Mouse (Mus musculus): ENCODE results near the gene Sesn1.
"Not testable (repeated sequence)": the region's sequence is repeated elsewhere in the genome, so short reads cannot be mapped to it uniquely, and the experiment has no call there.

Gene Sesn1

DNA sequence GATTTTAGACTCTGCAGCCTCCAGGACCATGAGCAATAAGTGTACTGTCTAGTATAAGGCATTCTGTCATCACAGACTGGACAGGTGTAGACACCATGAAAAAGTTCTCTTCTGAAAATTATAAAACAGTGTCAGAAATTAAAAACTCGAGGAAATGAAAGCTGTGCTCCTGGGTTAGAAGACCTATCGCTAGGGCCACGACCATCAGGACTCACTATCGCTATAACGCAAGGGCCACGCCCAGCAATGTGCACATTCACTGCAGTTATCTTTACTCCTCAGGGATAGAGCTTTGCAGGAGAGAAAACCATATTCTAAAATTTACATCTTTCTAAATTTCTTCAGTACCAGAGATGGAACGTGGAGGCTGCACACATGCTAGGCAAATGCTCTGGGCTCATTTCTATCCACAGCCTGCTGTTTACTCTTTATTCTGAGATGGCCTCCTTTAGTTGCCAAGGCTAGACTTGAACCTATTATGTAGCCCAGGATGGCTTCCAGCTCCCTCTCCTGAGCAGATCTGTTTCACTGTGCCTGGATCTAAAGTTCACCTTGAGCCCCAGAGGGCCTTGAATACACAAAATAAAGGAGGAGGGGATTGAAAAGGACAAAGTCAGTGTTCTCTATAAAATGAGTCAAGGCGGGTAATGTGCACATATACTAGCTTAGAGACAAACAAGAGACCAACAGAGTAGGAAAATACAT lies 102.7 kb downstream of the Sesn1 start:
- no peak for DNase-seq (ENCODE audit: low read depth)

GRCm38 (mm10) chr10:41926726-41927125 lies 117.0 kb downstream of the Sesn1 start:
- no peak for DNase-seq (ENCODE audit: low read depth)

GRCm38 (mm10) chr10:41930966-41931365 lies 121.2 kb downstream of the Sesn1 start:
- no peak for DNase-seq (ENCODE audit: low read depth)

- no peak for DNase-seq (ENCODE audit: low read depth)
Measured at GRCm38 (mm10) chr10:41931962-41932361, 122.2 kb downstream of the Sesn1 start.

DNA sequence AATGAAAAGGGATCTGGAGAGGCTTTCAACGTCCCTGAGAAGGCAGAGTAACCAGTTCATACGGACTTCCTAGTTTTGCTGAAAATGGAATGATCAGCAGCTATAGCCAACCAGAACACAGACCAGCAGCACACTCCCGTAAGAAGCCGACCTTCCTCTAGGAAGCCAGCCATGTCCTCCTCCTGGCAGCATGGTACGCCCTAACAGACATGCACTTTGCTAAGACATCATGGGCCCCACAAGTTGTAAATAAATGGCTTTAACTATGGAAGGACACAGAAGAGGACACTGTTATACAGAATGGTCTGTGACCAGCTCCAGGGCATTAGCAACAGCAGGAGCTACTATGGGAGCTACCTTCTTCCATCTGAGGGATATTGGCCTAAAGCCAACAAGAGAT lies 123.2 kb downstream of the Sesn1 start:
- DNase-seq (ENCODE audit: low read depth), result no peak

DNA sequence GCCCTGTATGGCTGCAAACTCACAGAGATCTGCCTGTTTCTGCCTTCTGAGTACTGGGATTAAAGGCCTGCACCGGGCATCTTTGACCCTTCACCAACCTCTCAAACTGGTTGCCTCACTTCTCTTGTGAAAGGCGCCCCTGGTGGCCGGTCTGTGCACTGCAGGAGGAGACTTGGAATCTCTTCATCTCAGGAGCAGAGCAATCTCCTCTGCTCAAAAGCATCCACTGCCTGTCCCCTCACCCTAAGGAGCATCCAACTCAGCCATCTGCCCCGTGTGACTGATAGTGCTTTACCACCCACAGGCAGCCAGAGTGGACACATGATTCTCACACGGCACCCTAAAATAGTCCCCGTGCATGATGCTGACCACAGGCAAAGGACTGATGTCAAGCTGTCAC lies 123.8 kb downstream of the Sesn1 start:
- no peak for DNase-seq (ENCODE audit: low read depth)

GRCm38 (mm10) chr10:41934633-41935475 lies 125.1 kb downstream of the Sesn1 start:
- DNase-seq (ENCODE audit: low read depth), result peak; percentile 94

DNA sequence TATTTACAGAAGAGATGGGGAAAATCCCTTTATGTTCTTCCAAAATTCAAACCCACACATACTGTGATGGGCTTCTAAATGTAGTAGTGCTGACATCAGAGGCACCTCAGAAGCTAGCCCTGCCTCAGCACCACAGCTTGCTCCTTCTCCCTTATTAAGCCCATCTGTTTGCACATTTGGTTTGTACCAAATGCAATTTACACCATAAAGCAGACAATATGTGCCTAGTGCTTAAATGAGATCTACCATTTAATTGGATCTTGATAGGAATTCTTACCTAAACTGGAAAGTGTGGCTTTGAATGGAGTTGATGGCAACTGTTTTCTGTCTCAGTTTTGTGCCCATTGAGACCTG lies 125.7 kb downstream of the Sesn1 start:
- no peak for DNase-seq (ENCODE audit: low read depth)

- no peak for DNase-seq (ENCODE audit: low read depth)
Measured at GRCm38 (mm10) chr10:41936100-41936499, 126.4 kb downstream of the Sesn1 start.

GRCm38 (mm10) chr10:41937176-41937575 lies 127.4 kb downstream of the Sesn1 start:
- DNase-seq (ENCODE audit: low read depth), result no peak

- no peak for DNase-seq (ENCODE audit: low read depth)
Measured at GRCm38 (mm10) chr10:41939090-41939489, 129.4 kb downstream of the Sesn1 start.

- not testable (repeated sequence) for DNase-seq (ENCODE audit: low read depth)
Measured at GRCm38 (mm10) chr10:41952354-41952753, 142.6 kb downstream of the Sesn1 start.

DNA sequence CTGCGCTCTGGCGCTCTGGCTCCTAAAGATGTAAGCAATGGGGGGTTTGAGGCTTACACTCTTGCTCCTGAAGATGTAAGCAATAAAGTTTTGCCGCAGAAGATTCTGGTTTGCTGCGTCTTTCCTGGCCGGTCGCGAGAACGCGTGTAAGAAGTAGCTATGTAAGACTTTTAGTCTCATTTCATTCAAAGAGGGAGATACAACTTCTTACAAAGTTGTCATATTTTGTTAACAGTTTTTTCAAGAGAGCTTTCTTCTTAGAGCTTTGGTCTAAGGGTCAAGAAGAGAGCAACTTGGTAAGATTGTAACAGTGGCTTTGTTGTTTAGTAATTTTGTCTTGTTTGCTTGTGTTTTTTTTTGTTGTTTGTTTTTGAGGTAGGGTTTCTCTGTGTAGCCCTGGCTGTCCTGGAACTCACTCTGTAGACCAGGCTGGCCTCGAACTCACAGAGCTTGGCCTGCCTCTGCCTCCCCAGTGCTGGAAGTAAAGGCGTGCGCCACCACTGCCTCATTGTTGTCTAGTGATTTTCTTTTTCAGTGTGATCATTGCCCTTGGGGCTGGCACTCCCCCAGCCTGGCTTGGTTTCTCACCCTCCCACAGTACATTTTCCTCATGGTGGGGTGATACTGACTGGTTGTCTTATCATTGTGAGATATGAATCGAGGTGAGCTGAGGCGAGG lies 143.3 kb downstream of the Sesn1 start:
- no peak for DNase-seq (ENCODE audit: low read depth)

DNA sequence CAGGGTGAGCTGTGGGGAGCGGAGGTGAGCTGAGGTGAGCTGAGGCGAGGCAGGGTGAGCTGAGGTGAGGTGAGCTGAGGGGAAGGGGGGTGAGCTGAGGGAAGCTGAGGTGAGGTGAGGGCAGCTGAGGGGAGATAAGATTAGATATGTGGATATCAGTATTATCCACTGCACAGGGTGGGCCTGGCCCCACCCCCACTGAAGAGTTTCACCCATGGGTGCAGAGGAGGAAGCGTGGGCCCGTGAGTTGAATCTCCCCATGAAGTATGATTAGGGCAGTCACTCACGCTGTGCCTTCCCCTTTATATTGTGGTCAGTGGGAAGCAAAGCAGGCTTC lies 143.8 kb downstream of the Sesn1 start:
- no peak for DNase-seq (ENCODE audit: low read depth)

DNA sequence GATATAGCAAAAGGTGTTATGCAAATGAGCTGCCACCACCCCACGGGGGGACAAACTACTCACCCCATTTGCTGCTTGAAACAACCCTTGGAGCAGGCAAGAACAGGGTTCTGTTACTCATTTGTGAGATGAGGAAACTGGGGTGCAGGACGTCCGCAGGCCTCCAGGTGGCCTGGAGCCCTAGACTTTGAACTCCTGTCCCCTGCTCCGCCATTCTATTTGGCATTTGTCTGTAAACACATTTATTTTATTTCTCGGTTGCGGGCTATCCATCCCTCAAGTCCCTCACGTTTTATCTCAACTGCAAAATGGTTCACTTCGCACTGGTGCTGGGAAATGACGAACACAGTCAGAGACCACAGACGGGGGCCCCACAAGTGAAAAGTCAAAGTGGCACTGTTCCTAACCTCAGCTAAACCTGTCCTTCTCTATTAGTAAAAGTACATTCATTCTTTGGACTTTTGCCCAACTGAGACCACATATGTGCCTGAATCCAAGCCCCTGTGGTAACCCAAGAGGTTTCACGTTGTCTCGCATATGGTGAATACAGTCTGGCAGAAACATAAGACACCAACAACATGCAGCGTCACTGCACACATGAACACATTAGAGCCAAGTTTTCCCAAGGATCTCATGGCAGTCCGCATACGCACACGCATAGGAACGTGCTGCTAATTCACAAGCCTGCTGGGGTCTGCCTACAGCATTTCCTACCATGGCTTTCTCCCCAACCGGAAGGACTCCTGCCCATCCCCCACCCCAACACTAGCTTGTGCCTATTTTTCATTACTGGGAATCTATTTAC lies 147.9 kb downstream of the Sesn1 start:
- no peak for DNase-seq (ENCODE audit: low read depth)

Measured in fibroblast of lung, adult 2 months (primary cell).